Mouse (Mus musculus) CH12.LX (cell line): ENCODE results near the gene Arpc3.

Experiments
- CTCF ChIP-seq, 2 experiments: IDR thresholded peaks in 1 of 2; conservative IDR thresholded peaks in 1 of 2; 2 replicates each; pipeline ENCODE4 v1.5.1; 2011 to 2012; ENCODE audit warnings: low read depth in 2 of 2, low read length in 2 of 2, improper control_type of control experiment in 1 of 2, inconsistent platforms in 1 of 2, mild to moderate bottlenecking in 1 of 2, moderate library complexity in 1 of 2
- E2F4 ChIP-seq: IDR thresholded peaks from 2 replicates; pipeline ENCODE4 v1.6.1; 2011; ENCODE audit warnings: low read depth, low read length, improper control_type of control experiment; ENCODE audit not compliant: insufficient replicate concordance
- EP300 ChIP-seq: IDR thresholded peaks from 2 replicates; pipeline ENCODE4 v1.6.1; 2011; ENCODE audit warnings: low read length, improper control_type of control experiment
- MAX ChIP-seq: IDR thresholded peaks from 2 replicates; pipeline ENCODE4 v1.6.1; 2011; ENCODE audit warnings: low read length, improper control_type of control experiment
- MEF2A ChIP-seq: IDR thresholded peaks from 2 replicates; pipeline ENCODE4 v1.6.1; 2014; ENCODE audit warnings: low read depth, mild to moderate bottlenecking, inconsistent platforms, low read length, improper control_type of control experiment, borderline replicate concordance
- NELFE ChIP-seq: IDR thresholded peaks from 2 replicates; pipeline ENCODE4 v1.6.1; 2011; ENCODE audit warnings: low read depth, low read length, improper control_type of control experiment
- RAD21 ChIP-seq: IDR thresholded peaks from 2 replicates; pipeline ENCODE4 v1.6.1; 2011; ENCODE audit warnings: low read depth, mild to moderate bottlenecking, low read length, improper control_type of control experiment, moderate library complexity
- SIN3A ChIP-seq: IDR thresholded peaks from 2 replicates; pipeline ENCODE4 v1.6.1; 2012; ENCODE audit warnings: low read length, improper control_type of control experiment, inconsistent platforms
- TCF12 ChIP-seq: IDR thresholded peaks from 2 replicates; pipeline ENCODE4 v1.6.1; 2014; ENCODE audit warnings: low read depth, mild to moderate bottlenecking, inconsistent platforms, low read length, improper control_type of control experiment
- USF1 ChIP-seq: IDR thresholded peaks from 2 replicates; pipeline ENCODE4 v1.6.1; 2014; ENCODE audit warnings: low read depth, mild to moderate bottlenecking, inconsistent platforms, low read length, improper control_type of control experiment
- USF2 ChIP-seq: conservative IDR thresholded peaks from 2 replicates; pipeline ENCODE4 v1.6.1; 2011; ENCODE audit warnings: low read depth, low read length, improper control_type of control experiment
- ZC3H11A ChIP-seq: IDR thresholded peaks from 2 replicates; pipeline ENCODE4 v1.6.1; 2012; ENCODE audit warnings: low read depth, mild to moderate bottlenecking, inconsistent platforms, low read length, improper control_type of control experiment
- ZMIZ1 ChIP-seq: IDR thresholded peaks from 2 replicates; pipeline ENCODE4 v1.6.1; 2012; ENCODE audit warnings: low read depth, mild to moderate bottlenecking, inconsistent platforms, low read length, improper control_type of control experiment

GRCm38 (mm10) chr5:122431221-122431620 lies 39.5 kb downstream of the Arpc3 start:
- no peak for TF ChIP-seq MAX
- no peak for TF ChIP-seq ZMIZ1
- no peak for TF ChIP-seq CTCF (conservative IDR thresholded peaks at IDR 0.05 in 1 of 2, IDR thresholded peaks at IDR 0.05 in 1 of 2; ENCODE audit: low read depth in 2 of 2, low read length in 2 of 2)
- no peak; the same call in 1 of the 2 replicates for TF ChIP-seq EP300
- TF ChIP-seq SIN3A: no peak
- TF ChIP-seq USF2: no peak
- no peak for TF ChIP-seq E2F4
- no peak for TF ChIP-seq NELFE
- TF ChIP-seq USF1: no peak
- no peak for TF ChIP-seq MEF2A
- TF ChIP-seq TCF12: no peak
- TF ChIP-seq RAD21: no peak
- TF ChIP-seq ZC3H11A: no peak
